Mouse (Mus musculus) megakaryocyte-erythroid progenitor cell, adult 5-6 weeks (primary cell): ENCODE measurements around the gene Dap3. TPM values are rescaled to one million over a fixed set of nuclear protein-coding genes. Genes with fewer than 3 reads are reported as not detected.
"Not testable (repeated sequence)": the region's sequence is repeated elsewhere in the genome, so short reads cannot be mapped to it uniquely, and the experiment has no call there.

Source experiments
- ATAC-seq: replicated peaks from 2 replicates; pipeline ENCODE4 v1.8.0; 2016; ENCODE audit warnings: mild to moderate bottlenecking, inconsistent platforms; ENCODE audit not compliant: severe bottlenecking, poor library complexity, low FRiP score, low TSS enrichment
- total RNA-seq, 2 experiments: library from RNA; stranded (forward) in 1 of 2; stranded (reverse) in 1 of 2; fragments of 200-1000, 215-1000 nt in 1 of 2; fragments of >200 nt in 1 of 2; fragmentation: Nextera tagmentation in 1 of 2; gene quantifications; 2 replicates each; pipeline ENCODE4 v1.2.3; 2014 to 2017

Dap3 gene
- total RNA-seq (2014; fragmentation: Nextera tagmentation) (226 and 303 TPM in 2 replicates), total RNA-seq (2017) (98.3 and 153 TPM in 2 replicates)

DNA sequence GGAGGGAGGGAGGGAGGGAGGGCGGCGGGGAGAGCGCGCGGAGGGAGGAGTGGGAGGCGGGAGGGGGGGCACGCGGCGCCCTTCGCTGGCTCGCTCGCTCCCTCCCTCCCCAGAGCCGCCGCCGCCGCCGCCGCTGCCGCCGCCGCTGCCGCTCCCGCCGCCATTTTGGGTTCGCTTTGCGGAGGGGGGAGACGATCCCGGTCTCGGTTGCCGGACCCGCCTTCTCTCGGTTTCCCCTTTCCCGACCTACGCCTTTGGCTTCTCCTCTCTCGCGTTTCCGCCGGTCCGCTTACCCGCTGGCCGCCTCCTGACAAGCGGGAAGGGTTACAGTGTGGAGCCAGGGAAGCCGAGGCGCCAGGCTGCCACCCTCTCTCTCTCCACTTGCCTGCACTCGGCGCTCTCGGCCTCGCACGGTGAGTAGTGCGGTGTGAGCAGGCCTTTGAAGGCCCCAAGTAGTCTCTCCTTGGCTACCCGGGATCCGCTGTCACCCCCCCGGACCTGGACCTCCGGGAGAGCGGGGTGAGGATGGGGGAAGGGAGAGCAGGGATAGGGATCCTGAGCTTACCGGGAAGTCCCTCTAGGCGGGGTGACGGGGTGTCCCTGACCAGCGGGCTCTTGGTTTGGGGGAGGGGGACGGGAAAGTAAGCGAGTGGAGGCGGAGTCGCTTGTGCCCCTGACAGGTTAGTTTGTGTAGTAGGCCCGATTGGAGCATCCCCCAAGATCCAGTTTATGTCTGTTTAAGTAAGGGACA lies at the start of gene Dap3, which contains the start of gene Ash1l:
TSS of gene Dap3 (minus strand) at position 606 of the 751 bp plus-strand sequence.
TSS of gene Ash1l (plus strand) at position 47 of the 751 bp plus-strand sequence.
- ATAC-seq, result peak; percentile 78

DNA sequence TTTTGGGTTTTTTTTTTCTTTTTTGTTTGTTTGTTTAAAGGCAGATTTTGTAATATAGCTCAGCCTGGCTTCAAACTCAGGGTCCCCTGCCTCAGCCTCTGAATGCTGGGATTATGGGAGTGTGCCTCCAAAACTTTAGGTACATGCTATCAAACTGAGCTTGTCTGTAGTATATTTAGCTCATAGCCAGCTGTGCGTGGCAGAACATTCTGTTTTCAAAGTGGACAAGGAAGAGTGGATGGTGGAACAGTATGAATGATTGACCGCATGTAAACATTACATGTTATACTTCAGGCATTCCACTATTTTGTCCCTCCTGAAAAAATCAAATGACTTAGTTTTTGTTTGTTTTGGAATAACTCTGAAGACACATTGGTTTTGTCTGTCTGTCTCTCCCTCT lies 41.8 kb upstream of the Dap3 start:
- ATAC-seq, result no peak

DNA sequence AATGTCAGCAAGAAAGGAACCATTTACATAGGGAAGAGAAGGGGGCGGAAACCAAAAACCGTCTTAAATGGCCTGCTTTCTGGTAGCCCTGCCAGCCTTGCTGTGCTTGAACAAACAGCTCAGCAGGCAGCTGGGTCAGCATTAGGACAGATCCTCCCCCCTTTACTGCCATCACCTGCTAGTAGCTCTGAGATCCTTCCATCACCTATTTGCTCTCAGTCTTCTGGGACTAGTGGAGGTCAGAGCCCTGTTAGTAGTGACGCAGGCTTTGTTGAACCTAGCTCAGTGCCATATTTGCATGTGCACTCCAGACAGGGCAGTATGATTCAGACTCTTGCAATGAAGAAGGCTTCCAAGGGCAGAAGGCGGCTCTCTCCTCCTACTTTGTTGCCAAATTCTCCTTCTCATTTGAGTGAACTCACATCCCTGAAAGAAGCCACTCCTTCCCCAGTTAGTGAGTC lies 33.0 kb upstream of the Dap3 start:
- no peak for ATAC-seq

DNA sequence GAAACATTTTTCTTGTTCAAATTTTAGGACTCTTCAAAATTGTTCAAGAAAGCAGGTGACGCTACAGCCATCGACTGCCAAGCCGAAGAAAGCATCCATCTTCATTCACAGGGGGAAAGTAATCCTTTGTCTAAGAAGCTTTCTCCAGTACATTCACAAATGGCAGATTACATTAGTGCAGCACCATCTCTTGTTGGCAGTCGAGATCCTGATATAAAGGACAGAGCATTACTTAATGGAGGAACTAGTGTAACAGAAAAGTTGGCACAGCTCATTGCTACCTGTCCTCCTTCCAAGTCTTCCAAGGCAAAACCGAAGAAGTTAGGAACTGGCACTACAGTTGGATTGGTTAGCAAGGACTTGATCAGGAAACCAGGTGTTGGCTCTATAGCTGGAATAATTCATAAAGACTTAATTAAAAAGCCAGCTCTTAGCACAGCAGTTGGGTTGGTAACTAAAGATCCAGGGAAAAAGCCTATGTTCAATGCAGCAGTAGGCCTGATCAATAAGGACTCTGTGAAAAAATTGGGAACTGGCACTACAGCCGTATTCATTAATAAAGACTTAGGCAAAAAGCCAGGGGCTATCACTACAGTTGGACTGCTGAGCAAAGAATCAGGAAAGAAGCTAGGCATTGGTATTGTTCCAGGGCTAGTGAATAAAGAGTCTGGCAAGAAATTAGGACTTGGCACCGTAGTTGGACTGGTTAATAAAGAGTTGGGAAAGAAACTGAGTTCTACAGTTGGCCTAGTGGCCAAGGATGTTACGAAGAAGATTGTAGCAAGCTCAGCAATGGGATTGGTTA lies 30.4 kb upstream of the Dap3 start:
- ATAC-seq, result no peak

GRCm38 (mm10) chr3:88975012-88975411 lies 24.0 kb upstream of the Dap3 start:
- no peak for ATAC-seq

DNA sequence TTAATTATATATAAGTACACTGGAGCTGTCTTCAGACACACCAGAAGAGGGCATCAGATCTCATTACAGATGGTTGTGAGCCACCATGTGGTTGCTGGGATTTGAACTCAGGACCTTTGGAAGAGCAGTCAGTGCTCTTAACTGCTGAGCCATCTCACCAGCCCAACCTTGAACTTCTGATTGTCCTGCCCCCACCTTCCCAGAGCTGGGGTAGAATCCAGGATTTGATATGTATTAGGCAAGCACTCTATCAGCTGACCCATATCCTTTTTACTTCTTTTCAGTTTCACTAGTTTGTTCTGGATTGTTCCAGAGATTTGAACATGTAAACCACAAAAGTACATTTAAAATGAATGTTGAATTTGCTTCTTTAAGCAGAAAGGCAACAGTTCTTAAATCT lies 12.2 kb upstream of the Dap3 start:
- ATAC-seq, result not testable (repeated sequence)

DNA sequence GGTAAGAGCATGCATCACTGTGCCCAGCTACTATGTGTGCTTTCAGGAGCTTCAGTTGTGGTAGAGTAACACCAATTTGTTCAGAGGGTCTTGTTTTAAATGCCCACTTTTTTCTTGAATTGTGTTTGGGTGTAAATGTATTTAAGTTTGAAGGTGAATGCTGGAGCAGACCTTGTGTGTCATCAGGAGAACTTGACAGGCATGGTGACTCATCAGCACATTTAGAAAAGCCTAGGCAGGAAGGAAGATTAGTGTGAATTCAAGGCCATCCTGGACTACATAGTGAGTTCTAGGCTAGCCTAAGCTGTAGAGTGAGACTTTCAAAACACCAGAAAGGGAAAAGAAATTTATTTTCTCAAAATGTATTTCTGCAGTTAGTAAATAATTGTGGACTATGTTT lies 2.8 kb upstream of the Dap3 start:
- ATAC-seq, result no peak

DNA sequence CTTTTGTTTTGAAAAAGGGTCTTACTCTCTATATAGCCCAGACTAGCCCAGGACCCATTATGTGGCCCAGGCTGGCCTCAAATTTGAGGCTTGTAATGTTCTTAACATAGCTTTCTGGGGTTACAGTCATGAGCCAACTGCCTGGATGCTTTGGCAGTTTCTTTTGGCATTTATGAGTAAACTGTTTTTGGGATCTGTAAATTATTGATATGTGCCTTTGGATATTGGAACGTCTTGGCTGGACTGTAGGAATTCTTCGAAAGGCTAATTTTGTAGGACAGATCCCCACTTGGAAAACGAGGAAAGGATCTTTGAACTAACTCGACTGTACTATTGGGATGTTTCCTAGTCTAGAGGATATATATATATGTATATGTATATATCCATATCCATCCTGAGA lies 2.3 kb upstream of the Dap3 start:
- no peak for ATAC-seq

- ATAC-seq, result no peak
These were observed 383 bp upstream of the Dap3 start for GRCm38 (mm10) chr3:88951327-88951800.

- peak; percentile 71 for ATAC-seq
These were observed 1.0 kb downstream of the Dap3 start for GRCm38 (mm10) chr3:88949786-88950575.

DNA sequence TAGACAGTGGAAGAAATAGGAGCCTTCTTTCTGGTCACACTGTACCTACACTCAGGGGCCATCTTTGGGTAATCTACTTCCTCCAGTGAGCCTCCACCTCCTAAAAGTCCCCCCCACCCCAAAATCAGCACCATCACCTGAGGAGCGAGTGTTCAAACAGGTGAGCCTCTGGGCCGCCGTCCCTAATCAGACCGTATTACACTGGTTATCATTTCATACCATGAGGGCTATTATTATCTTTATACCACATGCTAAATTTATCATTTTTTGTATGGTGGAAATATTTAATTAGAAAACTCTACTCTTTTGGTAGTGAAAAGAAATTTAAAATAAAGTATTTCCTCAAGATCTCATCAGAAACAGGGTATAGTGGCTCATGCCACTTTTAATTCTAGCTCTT lies 6.9 kb downstream of the Dap3 start:
- no peak for ATAC-seq

- ATAC-seq, result no peak
These were observed 8.6 kb downstream of the Dap3 start for GRCm38 (mm10) chr3:88942316-88942880.

DNA sequence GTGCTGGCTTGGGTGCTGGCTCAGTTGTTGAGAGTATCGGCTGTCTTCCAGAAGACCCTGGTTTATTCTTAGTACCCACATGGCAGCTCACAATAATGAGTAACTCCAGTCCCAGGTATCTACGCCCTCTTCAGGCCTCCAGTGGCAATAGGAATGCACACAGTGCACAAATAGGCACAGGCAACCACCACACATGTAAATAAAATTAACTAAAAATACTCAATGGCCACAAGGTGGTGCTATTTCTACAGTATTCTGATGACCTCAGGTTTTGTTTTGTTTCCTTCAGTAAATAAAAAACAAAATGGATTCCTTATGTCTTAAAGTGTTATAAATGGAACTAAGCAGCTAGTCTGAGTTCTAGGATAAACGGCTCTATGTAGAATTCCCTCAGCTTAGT lies 11.2 kb downstream of the Dap3 start:
- ATAC-seq, result peak; percentile 75

DNA sequence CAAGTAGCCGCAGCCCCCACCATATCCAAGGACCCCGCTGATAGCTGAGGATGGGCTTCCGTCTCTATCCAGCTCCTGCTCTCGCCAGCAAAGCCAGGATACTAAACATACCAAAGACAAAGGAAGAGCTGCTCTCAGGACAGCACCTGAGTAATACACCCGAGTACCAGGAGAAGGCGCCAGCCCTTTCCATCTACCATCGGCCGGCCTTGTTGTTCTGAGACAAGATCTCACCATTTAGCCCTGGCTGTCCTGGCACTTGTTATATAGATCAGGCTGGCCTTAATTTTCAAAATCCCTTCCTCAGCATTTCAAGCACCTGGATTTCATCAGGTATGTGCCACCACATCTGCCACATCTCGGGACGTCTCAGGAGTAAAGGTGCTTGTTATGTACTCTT lies 11.9 kb downstream of the Dap3 start:
- ATAC-seq, result no peak

DNA sequence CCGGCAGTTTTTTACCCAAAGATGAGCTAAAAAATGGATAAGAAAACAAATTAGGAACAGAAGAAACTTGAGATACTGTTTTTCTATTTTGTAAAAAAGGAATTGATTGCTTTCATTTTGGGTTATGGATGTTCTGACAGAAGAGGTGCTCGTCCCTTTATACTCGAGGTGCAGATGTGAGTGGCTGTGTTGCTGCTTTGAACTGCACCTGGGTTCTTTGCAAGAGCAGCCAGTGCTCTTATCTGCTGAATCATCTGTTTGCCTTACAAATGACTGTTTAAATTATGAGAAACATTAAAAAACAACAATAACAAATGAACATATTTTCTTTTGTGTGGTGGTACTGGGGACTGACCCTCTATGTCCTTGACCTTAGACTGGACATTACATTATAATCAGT lies 21.5 kb downstream of the Dap3 start:
- ATAC-seq, result no peak

DNA sequence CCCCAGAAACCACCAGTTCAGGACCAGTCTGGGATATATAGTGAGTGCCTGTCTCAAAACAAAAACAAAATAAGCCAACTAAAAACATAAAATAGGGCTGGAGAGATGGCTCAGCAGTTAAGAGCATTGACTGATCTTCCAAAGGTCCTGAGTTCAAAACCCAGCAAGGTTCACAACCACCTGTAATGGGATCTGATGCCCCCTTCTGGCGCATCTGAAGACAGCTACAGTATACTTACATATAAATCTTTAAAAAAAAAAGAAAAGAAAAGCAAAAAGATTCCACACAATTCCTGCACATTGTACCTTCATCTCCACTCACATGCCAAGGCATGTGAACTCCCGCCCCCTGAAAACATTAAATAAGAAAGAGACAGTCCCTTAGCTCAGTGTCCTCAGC lies 25.3 kb downstream of the Dap3 start:
- no peak for ATAC-seq

DNA sequence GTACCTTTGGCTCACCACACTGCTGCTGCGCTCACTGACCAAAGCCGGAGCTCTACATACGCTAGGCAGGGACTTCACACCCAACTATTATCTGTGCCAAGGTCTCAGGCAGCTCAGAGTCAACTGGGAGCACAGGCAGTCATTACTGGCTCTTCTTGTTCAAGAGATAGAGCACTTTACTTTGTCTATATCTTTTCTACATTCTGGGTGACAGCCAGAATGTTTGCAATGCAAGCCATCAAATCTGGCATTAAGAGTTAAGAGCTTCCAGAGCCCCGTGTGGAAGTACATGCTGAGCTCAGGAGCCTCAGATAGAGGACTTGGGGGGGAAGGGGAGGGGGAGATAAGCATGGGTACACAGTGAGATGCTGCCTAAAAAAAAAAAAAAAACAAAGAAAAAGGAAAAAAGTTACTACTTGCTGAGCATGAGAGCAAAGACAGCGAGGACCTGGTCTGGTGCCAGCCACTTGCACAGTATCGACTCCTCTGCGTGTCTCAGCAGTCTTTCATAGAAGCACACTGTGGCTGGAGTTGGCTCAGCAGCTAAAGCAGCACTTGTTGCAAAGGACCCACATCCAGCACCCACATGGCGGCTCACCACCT lies 26.9 kb downstream of the Dap3 start:
- peak; percentile 92 for ATAC-seq

GRCm38 (mm10) chr3:88921411-88921810 lies 29.6 kb downstream of the Dap3 start:
- ATAC-seq, result no peak

DNA sequence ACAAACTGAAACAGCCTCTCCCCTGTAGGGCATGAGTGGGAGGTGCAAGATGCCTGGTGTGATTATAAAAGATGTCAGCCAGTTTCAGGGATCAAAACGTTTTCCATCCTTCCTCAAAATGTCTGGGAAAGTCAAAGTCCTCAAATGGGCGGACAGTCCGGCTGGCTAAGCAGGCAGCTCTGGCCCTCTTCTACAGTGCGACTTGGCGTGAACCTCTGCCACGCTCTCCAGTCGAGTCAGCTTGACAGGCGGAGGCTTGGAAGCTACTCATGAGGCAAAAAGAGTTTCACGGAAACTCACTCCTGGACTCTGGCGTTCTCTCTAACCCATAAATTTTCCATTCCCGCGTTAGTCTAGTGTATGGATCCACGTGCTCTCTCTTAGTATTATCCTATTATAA lies 32.0 kb downstream of the Dap3 start:
- no peak for ATAC-seq
